Mouse (Mus musculus) embryonic facial prominence, embryonic 15.5 days (tissue): Measurements from ENCODE around the gene Plpp2. TPM values are rescaled to one million over a fixed set of nuclear protein-coding genes. Genes with fewer than 3 reads are reported as not detected.

Experiments
- microRNA-seq: library from miRNA; unstranded; fragments of <30 nt; microRNA quantifications from one replicate; pipeline ENCODE4, GENCODE M21; 2016; ENCODE audit warnings: borderline number of aligned reads
- polyA plus RNA-seq: library from polyadenylated mRNA; unstranded; fragments of >200 nt; fragmentation: Nextera tagmentation; extraction: Ambion mirVana; gene quantifications from 2 replicates; pipeline ENCODE4 v1.2.1, GENCODE M21; 2015

Gene Plpp2
- polyA plus RNA-seq, 1 experiment from 2014 or later, result 25.3 TPM

Small RNA genes within 50 kb of the gene (microRNA-seq; reads per million reads assigned to microRNA genes)
- not detected for gene Mir6909

Other genes with a start within 250 kb of the Plpp2 start
- not detected in 2 replicates for gene Vmn2r82, start 177.3 kb downstream of the Plpp2 start, polyA plus RNA-seq
- gene Vmn2r83, start 65.1 kb downstream of the Plpp2 start, polyA plus RNA-seq, result not detected in 2 replicates
- gene Mier2, start 21.4 kb upstream of the Plpp2 start, polyA plus RNA-seq, result 70.3 and 71.4 TPM in 2 replicates
- not detected in 2 replicates for gene Theg, start 53.5 kb upstream of the Plpp2 start, polyA plus RNA-seq
- not detected in 2 replicates for gene C2cd4c, start 80.2 kb upstream of the Plpp2 start, polyA plus RNA-seq
- gene Shc2, start 104.1 kb upstream of the Plpp2 start, polyA plus RNA-seq, result 11.8 and 12.5 TPM in 2 replicates
- not detected in 2 replicates for gene Odf3l2, start 111.9 kb upstream of the Plpp2 start, polyA plus RNA-seq
- 8.4 and 9.1 TPM in 2 replicates for gene Madcam1, start 130.8 kb upstream of the Plpp2 start, polyA plus RNA-seq
- 62.4 and 63.6 TPM in 2 replicates for gene Tpgs1, start 135.6 kb upstream of the Plpp2 start, polyA plus RNA-seq
- 94.8 and 96.8 TPM in 2 replicates for gene Cdc34, start 148.4 kb upstream of the Plpp2 start, polyA plus RNA-seq
- gene Gzmm, start 155.2 kb upstream of the Plpp2 start, polyA plus RNA-seq, result 0.89 and 1.5 TPM in 2 replicates
- gene Bsg, start 170.7 kb upstream of the Plpp2 start, polyA plus RNA-seq, result 837 and 902 TPM in 2 replicates
- 0.07 and 0.13 TPM in 2 replicates for gene Hcn2, start 182.8 kb upstream of the Plpp2 start, polyA plus RNA-seq
- gene Polrmt, start 212.8 kb upstream of the Plpp2 start, polyA plus RNA-seq, result 41.6 and 46.6 TPM in 2 replicates
- gene Fgf22, start 221.3 kb upstream of the Plpp2 start, polyA plus RNA-seq, result 2.5 and 3.9 TPM in 2 replicates
- gene Rnf126, start 233.2 kb upstream of the Plpp2 start, polyA plus RNA-seq, result 110 and 127 TPM in 2 replicates
- gene Fstl3, start 243.5 kb upstream of the Plpp2 start, polyA plus RNA-seq, result 20.1 and 20.2 TPM in 2 replicates